Mouse (Mus musculus): ENCODE measurements around the gene 2310057M21Rik. TPM values are rescaled to one million over a fixed set of nuclear protein-coding genes. Genes with fewer than 3 reads are reported as not detected.

Gene 2310057M21Rik
- 3.1 and 3.6 TPM in 2 replicates for polyA plus RNA-seq (2012; rRNA removed)

DNA sequence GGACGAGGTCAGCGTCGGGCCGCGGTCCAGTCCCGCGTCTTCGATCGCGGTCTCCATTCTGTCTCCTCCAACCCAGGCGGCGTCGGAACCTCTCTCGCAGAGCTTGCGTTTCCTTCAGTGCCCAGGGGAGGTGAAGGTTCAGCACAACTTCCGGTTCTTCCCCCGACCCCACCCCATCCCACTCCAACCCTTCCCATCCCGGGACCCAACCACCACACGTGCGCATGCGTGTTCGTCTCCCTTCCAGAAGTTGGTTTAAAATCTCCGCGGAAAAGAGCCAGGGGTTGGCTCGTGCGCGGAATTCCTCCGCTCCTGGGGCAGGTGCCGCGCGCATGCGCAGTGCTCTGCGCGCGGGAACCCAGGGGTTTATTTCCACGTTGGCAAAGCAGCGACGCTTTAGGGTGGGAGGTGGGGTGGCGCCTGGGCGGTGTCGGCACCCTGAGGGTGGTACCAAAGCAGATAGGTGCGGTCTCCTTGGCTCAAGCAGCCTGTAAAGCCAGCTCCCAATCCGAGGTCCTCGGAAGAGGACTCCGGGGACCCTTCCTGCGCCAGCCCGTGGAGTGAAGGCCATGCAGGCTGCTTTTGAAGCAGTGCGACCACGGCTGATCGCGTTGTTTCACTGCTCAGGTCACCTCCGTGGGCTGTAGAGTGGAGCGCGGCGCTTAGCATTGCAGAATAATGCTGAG lies at the start of gene 2310057M21Rik:
Gene 2310057M21Rik, minus strand, starts transcription at position 145 of the 686 bp plus-strand sequence.

DNA sequence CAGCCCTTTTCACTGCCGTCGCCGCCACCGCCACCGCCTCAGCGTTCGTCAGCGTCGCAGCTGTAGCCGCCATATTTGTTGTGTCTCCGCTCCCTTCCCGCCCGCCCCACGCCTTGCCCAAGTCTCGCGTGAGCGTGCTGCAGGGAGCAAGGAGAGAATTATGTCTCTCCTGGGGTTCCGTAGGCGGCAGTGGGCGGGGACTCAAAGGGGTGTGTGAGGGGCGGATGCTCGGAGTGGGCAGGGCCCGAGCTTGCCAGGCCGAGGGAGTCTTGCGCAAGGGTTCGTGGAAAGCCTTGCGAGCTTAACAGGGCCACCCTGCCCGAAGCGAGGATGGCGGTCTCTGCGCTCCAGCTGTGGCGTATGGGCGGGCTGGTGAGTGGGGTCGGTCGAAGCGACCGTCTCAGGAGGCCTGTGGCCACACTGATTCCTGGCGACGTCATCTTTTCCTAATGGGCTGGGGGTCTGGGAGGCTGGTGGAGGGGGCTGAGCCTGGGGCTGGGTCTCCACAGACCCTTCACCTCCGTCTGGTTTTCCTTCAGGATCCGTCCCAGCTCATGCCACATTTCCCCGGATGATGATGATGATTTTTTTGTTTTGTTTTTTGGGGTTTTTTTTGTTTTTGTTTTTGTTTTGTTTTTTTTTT lies 48.0 kb upstream of the 2310057M21Rik start, which contains the start of the genes Ikzf5 and Acadsb:
Gene Ikzf5, minus strand, starts transcription at position 106 of the 643 bp plus-strand sequence.
Gene Acadsb, plus strand, starts transcription at position 186 of the 643 bp plus-strand sequence.

DNA sequence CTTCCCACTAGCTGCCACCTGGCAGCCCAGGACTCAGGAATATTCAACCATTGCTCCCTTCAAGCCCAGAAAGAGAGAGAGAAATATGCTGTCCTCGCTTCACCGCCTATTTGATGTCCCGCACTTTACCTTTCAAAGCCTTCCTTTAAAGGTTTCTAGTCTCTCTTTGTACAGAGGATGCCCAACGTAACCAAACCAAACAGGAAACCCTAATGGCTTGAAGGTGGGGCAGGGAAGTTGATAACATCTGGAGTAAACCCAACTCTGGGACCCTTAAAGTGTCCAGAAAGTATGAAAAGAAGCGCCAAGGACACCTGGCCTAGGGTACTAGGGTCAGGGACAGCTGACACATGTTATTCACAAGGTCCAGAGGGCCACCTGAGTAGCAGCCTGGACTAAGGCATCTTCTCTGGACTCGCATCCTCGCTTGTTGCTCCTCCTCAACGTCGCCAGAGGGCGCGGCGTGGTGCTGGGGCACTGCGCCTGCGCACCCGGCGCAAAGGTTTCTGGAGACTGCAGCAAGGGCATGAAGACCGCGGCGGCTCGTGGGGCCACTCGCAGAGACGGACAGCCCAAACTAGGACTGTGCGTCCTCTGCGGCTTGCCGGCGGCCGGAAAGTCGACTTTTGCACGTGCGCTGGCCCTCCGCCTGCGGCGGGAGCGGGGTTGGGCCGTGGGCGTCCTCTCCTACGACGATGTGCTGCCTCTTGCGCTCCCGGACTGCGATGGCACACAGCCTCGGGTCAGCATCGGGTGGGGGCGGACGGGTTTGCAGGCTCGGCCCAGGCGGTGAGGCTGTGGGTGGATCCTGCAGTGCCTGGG lies 8.3 kb upstream of the 2310057M21Rik start, which contains the start of gene Pstk:
Gene Pstk, plus strand, starts transcription at position 494 of the 822 bp plus-strand sequence.

DNA sequence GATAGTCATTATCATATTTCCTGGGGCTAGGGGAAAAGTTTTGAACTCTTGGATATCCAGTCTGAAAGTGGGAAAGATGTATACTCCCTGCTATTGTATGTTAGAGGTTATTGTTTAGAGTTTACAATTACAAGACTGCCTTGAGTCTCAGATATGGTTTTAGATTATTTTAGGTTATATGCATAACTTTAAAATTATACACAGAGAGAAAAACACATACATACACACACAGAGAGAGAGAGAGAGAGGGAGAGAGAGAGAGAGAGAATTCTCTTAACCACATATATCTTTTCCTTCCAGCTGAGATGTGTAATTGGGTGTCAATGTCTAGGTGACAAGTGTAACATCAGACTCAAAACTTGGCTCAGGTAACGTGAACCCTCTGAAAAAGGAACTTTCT lies 29.0 kb downstream of the 2310057M21Rik start, which contains the start of gene Fam24a:
Gene Fam24a, plus strand, starts transcription at position 301 of the 400 bp plus-strand sequence.

DNA sequence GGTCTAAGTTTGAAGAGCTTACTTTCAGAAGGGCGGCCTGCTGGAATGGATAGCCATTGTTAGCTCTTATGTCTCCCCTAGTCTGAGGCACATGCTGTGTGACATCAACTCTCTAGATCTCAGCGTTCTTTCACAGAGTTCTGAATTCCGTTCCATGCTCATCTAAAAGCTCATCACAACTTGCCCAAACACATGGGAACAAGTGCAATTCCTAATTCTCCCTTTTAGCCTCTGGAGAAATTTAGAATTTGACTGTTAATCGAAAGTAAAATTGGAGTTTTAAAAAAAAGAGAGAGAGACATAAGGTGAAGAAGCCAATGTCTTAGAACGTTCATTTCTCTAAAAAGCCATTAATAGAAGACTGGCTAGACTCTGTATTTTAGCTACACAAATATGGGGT lies 33.1 kb downstream of the 2310057M21Rik start, which contains the start of gene Fam24b:
Gene Fam24b, minus strand, starts transcription at position 101 of the 400 bp plus-strand sequence.

DNA sequence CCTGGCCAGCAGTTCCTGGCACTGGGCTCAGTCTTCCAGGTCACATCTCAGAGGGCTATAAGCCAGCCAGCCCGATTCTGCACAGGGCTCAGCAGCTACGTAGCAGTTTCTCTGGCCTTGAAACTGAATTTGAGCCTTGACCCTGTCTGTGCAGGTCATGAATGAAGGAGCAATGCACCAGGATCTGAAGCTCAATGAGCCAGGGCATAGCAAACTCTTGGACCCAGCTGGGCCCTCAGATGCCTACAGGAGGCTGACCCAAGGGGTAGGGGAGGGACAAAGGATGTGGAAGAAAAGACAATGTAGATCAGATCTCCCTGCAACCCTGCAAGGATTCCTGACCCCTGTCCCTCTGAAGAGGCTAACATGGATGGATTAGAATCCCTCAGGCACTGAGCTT lies 40.4 kb downstream of the 2310057M21Rik start, which contains the start of gene Cuzd1:
Gene Cuzd1, minus strand, starts transcription at position 101 of the 400 bp plus-strand sequence.

Other genes starting within 250 kb of the 2310057M21Rik start
- gene 4933402N03Rik, start 216.4 kb downstream of the 2310057M21Rik start, polyA plus RNA-seq (2012; rRNA removed), result not detected in 2 replicates
- gene 5430419D17Rik, start 188.4 kb downstream of the 2310057M21Rik start, polyA plus RNA-seq (2012; rRNA removed), result not detected in 2 replicates
- gene Cuzd1, start 40.5 kb downstream of the 2310057M21Rik start, polyA plus RNA-seq (2012; rRNA removed), result 0.02 TPM in 1 of 2 replicates, not detected in the other
- gene Fam24b, start 33.2 kb downstream of the 2310057M21Rik start, polyA plus RNA-seq (2012; rRNA removed), result 0.08 and 0.14 TPM in 2 replicates
- gene Fam24a, start 28.9 kb downstream of the 2310057M21Rik start, polyA plus RNA-seq (2012; rRNA removed), result not detected in 2 replicates
- 16.8 TPM in 2 replicates for gene Pstk, start 8.4 kb upstream of the 2310057M21Rik start, polyA plus RNA-seq (2012; rRNA removed)
- 6.4 TPM in 2 replicates for gene Ikzf5, start 47.8 kb upstream of the 2310057M21Rik start, polyA plus RNA-seq (2012; rRNA removed)
- 13.7 and 13.9 TPM in 2 replicates for gene Acadsb, start 47.8 kb upstream of the 2310057M21Rik start, polyA plus RNA-seq (2012; rRNA removed)
- gene Hmx3, start 180.1 kb upstream of the 2310057M21Rik start, polyA plus RNA-seq (2012; rRNA removed), result not detected in 2 replicates
- gene Hmx2, start 186.0 kb upstream of the 2310057M21Rik start, polyA plus RNA-seq (2012; rRNA removed), result not detected in 2 replicates
- 54.2 and 55.3 TPM in 2 replicates for gene Bub3, start 197.5 kb upstream of the 2310057M21Rik start, polyA plus RNA-seq (2012; rRNA removed)